Mouse (Mus musculus) olfactory bulb, adult 2 months (tissue): ENCODE measurements around the gene Gm281.

Experiments
- CTCF ChIP-seq: fragments of 200-500 bp; IDR thresholded peaks from 2 replicates; pipeline ENCODE4 v1.5.1; 2012; ENCODE audit warnings: low read depth, mild to moderate bottlenecking, low read length, moderate library complexity; ENCODE audit not compliant: insufficient read depth
- POLR2A ChIP-seq: fragments of 200-500 bp; IDR thresholded peaks from 2 replicates; pipeline ENCODE4 v1.6.1; 2012; ENCODE audit warnings: mild to moderate bottlenecking, low read depth, low read length, moderate library complexity; ENCODE audit not compliant: insufficient read depth

- no peak for TF ChIP-seq CTCF
- no peak for TF ChIP-seq POLR2A
Observed at GRCm38 (mm10) chr14:13962476-13962875, 48.2 kb upstream of the Gm281 start.
